Mouse (Mus musculus): ENCODE data around the gene Rbm44. TPM values are rescaled to one million over a fixed set of nuclear protein-coding genes. Genes with fewer than 3 reads are reported as not detected.
A peak's percentile ranks its signal among the peaks of the same experiment; 100 is the strongest.

The Rbm44 gene
- polyA plus RNA-seq (2012; rRNA removed) (0.31 and 0.95 TPM in 2 replicates), polyA plus RNA-seq (2014; fragmentation: Nextera tagmentation; extraction: Ambion mirVana) (0.94 and 1.4 TPM in 2 replicates)

DNA sequence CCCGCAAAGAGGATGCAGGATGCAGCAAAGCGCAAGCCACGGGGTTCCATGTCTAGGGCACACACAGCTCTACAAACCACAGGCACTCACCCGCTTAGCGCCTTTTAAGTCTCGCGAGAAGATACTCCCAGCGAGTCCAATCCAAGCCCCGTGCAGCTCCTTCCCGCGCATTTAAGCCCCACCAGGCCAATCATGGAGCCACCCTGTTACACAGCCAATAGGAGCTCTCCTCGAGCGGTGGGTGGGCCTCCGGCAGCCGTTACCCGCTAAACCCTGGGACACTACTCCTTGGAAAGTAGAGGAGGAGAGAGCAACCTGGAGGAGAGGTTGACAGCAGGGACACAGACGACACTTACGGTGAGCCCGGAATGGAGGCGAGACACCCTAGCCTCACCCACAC is at the start of gene Rbm44:
Rbm44 (plus strand) TSS at position 277 of the 400 bp plus-strand sequence.
- peak within 1 kb of the TSS; percentile 8 to 28; a peak in 3 of 4 replicates for H3K4me3 ChIP-seq (ENCODE audit: insufficient read depth in 1 of 2, low read depth in 2 of 2, low read length in 2 of 2)
- no peaks in the 10 kb centered on the region for H3K9me3 ChIP-seq (ENCODE audit: control insufficient read depth, low read length)
- peak; percentile 72; the same call in 1 of the 2 replicates for ATAC-seq (ENCODE audit: insufficient read depth)
- 61% methylated on average over 20 of the region's 20 CpGs for WGBS (ENCODE audit: insufficient replicate concordance)
- H3K36me3 ChIP-seq (replicated peaks; ENCODE audit: control insufficient read depth, insufficient read depth, low read depth), result no peaks in the 10 kb centered on the region
- H3K4me1 ChIP-seq (replicated peaks; ENCODE audit: control insufficient read depth in 2 of 2, insufficient read depth in 2 of 2, low read length in 1 of 2), result no peaks in the 10 kb centered on the region
- TF ChIP-seq CTCF (IDR thresholded peaks at IDR 0.05; ENCODE audit: low read depth) (no peak), EP300 (IDR thresholded peaks at IDR 0.05; ENCODE audit: low read depth) (no peak)
- H3K27ac ChIP-seq, result no peak within 1 kb of the TSS
- no peak within 1 kb of the TSS; the same call in 1 of the 2 replicates for H3K4me2 ChIP-seq (ENCODE audit: low read depth)
- H3K9ac ChIP-seq (replicated peaks), result no peak within 1 kb of the TSS
- no peaks in the 10 kb centered on the region for H3K27me3 ChIP-seq (ENCODE audit: control insufficient read depth, insufficient read depth, low read length)
- peak in 1 of 3 experiments; percentile 29 for DNase-seq (ENCODE audit: low read depth in 3 of 3, low spot score in 3 of 3)

DNA sequence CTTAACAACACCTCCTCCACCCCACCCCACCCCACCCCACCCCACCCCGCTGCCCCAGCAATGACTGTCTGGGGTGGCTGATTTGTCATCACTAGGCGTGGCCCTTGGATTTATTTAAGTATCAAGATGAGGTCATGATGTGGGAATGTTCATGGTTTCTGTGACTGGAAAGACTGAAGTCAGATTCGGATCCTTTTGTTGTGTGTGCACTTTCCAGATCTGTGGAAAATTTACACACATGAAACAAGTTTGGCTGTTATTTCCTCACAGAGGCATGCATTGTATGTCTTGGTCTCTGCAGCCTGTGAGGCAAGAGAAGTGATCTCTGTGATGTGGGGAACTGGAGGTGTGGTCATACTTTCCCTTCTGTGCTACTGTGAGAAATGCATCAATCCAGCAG is 49.6 kb upstream of the Rbm44 start:
- Histone ChIP-seq H3K27me3 (ENCODE audit: control insufficient read depth, insufficient read depth, low read length) (no peaks in the 10 kb centered on the region), H3K9ac (replicated peaks) (no peak overlapping the region), H3K4me2 (ENCODE audit: low read depth) (no peak overlapping the region), H3K4me1 (replicated peaks; ENCODE audit: control insufficient read depth in 2 of 2, insufficient read depth in 2 of 2, low read length in 1 of 2) (peaks cover 0 to 8% of the 10 kb centered on the region in 2 experiments; a peak in 2 of 4 replicates), H3K27ac (no peak overlapping the region), H3K36me3 (replicated peaks; ENCODE audit: control insufficient read depth, insufficient read depth, low read depth) (no peaks in the 10 kb centered on the region), H3K9me3 (ENCODE audit: control insufficient read depth, low read length) (no peaks in the 10 kb centered on the region), H3K4me3 (ENCODE audit: insufficient read depth in 1 of 2, low read depth in 2 of 2, low read length in 2 of 2) (no peak overlapping the region)
- no peak for ATAC-seq (ENCODE audit: insufficient read depth)
- WGBS (ENCODE audit: insufficient replicate concordance), result 53% methylated on average over 3 of the region's 3 CpGs
- no peak for DNase-seq (ENCODE audit: low read depth in 3 of 3, low spot score in 3 of 3)
- TF ChIP-seq EP300 (IDR thresholded peaks at IDR 0.05; ENCODE audit: low read depth) (no peak), CTCF (IDR thresholded peaks at IDR 0.05; ENCODE audit: low read depth) (no peak)

DNA sequence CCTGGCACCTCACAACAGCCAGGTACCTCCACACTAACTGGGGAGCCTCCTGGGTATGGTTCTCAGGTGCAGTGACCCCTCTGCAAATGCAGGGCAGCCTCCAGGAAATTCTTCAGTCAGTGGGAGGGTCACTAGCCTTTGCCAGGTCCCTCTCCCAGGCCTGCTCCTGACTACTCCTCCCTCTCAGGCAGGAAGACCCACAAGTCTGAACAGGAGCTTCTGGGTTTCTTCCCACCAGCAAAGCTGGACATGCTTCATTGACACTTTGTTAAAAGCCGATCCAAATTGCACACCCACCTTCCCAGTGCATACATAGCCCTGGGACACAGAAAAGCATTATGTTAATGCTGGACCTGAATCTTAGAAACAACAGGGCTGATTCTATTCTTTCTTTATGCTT is 49.0 kb upstream of the Rbm44 start:
- TF ChIP-seq EP300 (IDR thresholded peaks at IDR 0.05; ENCODE audit: low read depth) (no peak), CTCF (IDR thresholded peaks at IDR 0.05; ENCODE audit: low read depth) (no peak)
- H3K9me3 ChIP-seq (ENCODE audit: control insufficient read depth, low read length), result no peaks in the 10 kb centered on the region
- DNase-seq (ENCODE audit: low read depth in 3 of 3, low spot score in 3 of 3) (no peak), ATAC-seq (ENCODE audit: insufficient read depth) (no peak)
- H3K9ac ChIP-seq (replicated peaks), result no peak overlapping the region
- 44% methylated on average over 1 of the region's 1 CpGs for WGBS (ENCODE audit: insufficient replicate concordance)
- no peak overlapping the region for H3K4me3 ChIP-seq (ENCODE audit: insufficient read depth in 1 of 2, low read depth in 2 of 2, low read length in 2 of 2)
- peaks cover 0 to 8% of the 10 kb centered on the region in 2 experiments; a peak in 2 of 4 replicates for H3K4me1 ChIP-seq (replicated peaks; ENCODE audit: control insufficient read depth in 2 of 2, insufficient read depth in 2 of 2, low read length in 1 of 2)
- no peaks in the 10 kb centered on the region for H3K27me3 ChIP-seq (ENCODE audit: control insufficient read depth, insufficient read depth, low read length)
- no peak overlapping the region for H3K27ac ChIP-seq
- no peaks in the 10 kb centered on the region for H3K36me3 ChIP-seq (replicated peaks; ENCODE audit: control insufficient read depth, insufficient read depth, low read depth)
- H3K4me2 ChIP-seq (ENCODE audit: low read depth), result no peak overlapping the region

DNA sequence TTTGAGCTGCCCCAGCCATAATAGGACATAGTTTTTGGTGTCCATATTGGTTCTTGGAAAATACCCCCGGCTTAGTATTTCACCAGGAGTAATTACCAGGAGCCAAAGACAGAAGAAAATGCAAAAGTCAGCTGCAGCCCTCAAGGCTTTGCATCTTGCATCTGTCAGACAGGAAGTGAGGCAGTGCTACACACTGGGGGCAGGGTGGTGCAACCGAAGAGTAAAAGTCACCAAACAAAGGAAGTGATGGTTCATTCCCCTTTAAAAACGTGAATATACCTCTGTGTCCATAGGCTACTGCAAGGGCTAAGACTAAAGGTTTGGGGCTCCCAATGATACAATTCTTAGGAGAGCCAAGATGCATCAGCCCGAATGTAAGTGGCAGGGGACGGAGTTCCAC is 48.4 kb upstream of the Rbm44 start:
- TF ChIP-seq EP300 (IDR thresholded peaks at IDR 0.05; ENCODE audit: low read depth), result no peak
- no peak for TF ChIP-seq CTCF (IDR thresholded peaks at IDR 0.05; ENCODE audit: low read depth)
- WGBS (ENCODE audit: insufficient replicate concordance), result 43% methylated on average over 5 of the region's 5 CpGs
- Histone ChIP-seq H3K9me3 (ENCODE audit: control insufficient read depth, low read length) (no peaks in the 10 kb centered on the region), H3K27me3 (ENCODE audit: control insufficient read depth, insufficient read depth, low read length) (no peaks in the 10 kb centered on the region), H3K36me3 (replicated peaks; ENCODE audit: control insufficient read depth, insufficient read depth, low read depth) (no peaks in the 10 kb centered on the region), H3K4me1 (replicated peaks; ENCODE audit: control insufficient read depth in 2 of 2, insufficient read depth in 2 of 2, low read length in 1 of 2) (peaks cover 0 to 9% of the 10 kb centered on the region in 2 experiments; a peak in 2 of 4 replicates), H3K4me3 (ENCODE audit: insufficient read depth in 1 of 2, low read depth in 2 of 2, low read length in 2 of 2) (no peak overlapping the region), H3K4me2 (ENCODE audit: low read depth) (no peak overlapping the region), H3K9ac (replicated peaks) (no peak overlapping the region), H3K27ac (no peak overlapping the region)
- DNase-seq (ENCODE audit: low read depth in 3 of 3, low spot score in 3 of 3), result no peak
- no peak for ATAC-seq (ENCODE audit: insufficient read depth)

DNA sequence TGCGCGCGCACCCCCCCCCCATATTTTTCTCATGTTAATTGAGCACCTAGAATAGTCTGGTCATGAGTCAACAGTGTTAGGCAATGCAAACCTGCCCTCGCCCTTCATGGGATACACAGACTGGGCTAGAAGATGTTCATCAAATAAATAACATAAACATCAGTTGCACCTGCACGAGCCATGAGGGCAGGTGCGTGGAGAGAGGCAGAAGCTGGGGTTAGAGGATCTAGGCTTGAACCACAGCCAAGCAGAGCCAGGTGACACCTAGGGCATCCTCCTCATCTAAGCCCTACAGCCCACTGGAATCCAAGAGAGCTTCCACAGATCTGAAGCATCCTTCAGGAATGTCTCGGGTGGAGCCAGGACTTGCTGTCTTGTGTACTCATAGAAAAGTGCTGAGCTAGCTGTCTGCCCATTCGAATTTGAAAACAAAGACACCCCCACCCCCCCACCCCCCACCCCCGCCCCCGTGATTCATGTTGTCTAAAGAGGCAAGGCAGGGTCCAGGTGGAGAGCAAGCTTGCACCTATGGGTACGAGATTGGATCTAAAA is 47.5 kb upstream of the Rbm44 start:
- no peak for DNase-seq (ENCODE audit: low read depth in 3 of 3, low spot score in 3 of 3)
- H3K4me1 ChIP-seq (replicated peaks; ENCODE audit: control insufficient read depth in 2 of 2, insufficient read depth in 2 of 2, low read length in 1 of 2), result peaks cover 0 to 9% of the 10 kb centered on the region in 2 experiments; a peak in 2 of 4 replicates
- no peaks in the 10 kb centered on the region for H3K27me3 ChIP-seq (ENCODE audit: control insufficient read depth, insufficient read depth, low read length)
- H3K27ac ChIP-seq, result no peak overlapping the region
- H3K36me3 ChIP-seq (replicated peaks; ENCODE audit: control insufficient read depth, insufficient read depth, low read depth), result no peaks in the 10 kb centered on the region
- H3K9me3 ChIP-seq (ENCODE audit: control insufficient read depth, low read length), result no peaks in the 10 kb centered on the region
- WGBS (ENCODE audit: insufficient replicate concordance), result 66% methylated on average over 11 of the region's 11 CpGs
- TF ChIP-seq EP300 (IDR thresholded peaks at IDR 0.05; ENCODE audit: low read depth) (no peak), CTCF (IDR thresholded peaks at IDR 0.05; ENCODE audit: low read depth) (no peak)
- no peak overlapping the region for H3K4me3 ChIP-seq (ENCODE audit: insufficient read depth in 1 of 2, low read depth in 2 of 2, low read length in 2 of 2)
- no peak overlapping the region for H3K4me2 ChIP-seq (ENCODE audit: low read depth)
- no peak overlapping the region for H3K9ac ChIP-seq (replicated peaks)
- ATAC-seq (ENCODE audit: insufficient read depth), result no peak

Measured in liver, embryonic 14.5 days (tissue).